Mouse (Mus musculus) liver, postnatal 0 days (tissue): Measurements from ENCODE around the gene Arhgap25.

Experiments
- CTCF ChIP-seq: sonication (generic); IDR thresholded peaks from 2 replicates; pipeline ENCODE4 v1.5.1; 2016; ENCODE audit warnings: antibody characterized with exemption, low read depth
- EP300 ChIP-seq: IDR thresholded peaks from 2 replicates; pipeline ENCODE4 v1.6.1; 2016; ENCODE audit warnings: antibody characterized with exemption, low read depth, mild to moderate bottlenecking

DNA sequence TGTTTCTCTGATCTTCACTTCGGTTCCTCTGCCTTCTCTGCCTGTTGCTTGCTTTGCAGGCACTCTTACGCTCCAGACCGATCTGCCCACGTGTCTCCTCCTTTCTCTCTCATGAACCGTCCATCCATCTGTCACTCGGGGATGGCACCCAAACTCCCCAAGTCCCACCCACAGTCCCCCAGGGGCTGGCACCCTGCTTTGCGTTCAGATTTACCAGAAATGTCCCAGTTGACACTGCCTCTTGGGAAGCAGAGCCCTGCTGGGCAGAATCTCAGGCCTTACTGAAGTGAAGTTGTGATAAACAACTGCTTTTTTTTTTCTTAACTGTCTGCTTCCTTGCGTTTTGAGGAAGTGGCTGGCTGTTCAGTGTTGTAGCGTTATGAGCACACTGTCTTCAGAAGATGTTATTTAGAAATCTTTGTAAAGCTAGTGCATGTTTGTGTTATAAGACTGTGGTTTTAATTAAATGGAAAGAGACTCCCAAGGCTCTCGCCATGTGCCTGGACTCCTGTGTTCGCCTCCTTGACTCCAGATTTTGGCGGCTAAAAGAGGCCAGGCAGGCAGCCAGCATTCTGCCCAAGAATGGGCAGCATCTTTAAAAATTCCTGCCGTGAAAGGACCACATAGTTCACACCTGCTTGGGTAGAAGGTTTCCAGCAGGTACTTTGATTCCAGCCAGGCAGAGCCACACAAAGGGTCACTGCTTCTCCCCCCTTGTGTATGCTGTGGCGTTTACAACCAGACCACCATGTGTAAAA is at the start of gene Arhgap25:
- TF ChIP-seq CTCF = no peak
- no peak for TF ChIP-seq EP300
